Mouse (Mus musculus): ENCODE measurements around the gene Acsm2. TPM values are rescaled to one million over a fixed set of nuclear protein-coding genes. Genes with fewer than 3 reads are reported as not detected.
"Not testable (repeated sequence)": the region's sequence is repeated elsewhere in the genome, so short reads cannot be mapped to it uniquely, and the experiment has no call there.

Gene Acsm2
- total and polyA plus RNA-seq, 3 experiments: not detected

- intact Hi-C loops (cut with DNase I): no loop called here
These were observed 8.6 kb upstream of the Acsm2 start for GRCm38 (mm10) chr7:119545572-119545971.

GRCm38 (mm10) chr7:119550471-119551222 lies 3.5 kb upstream of the Acsm2 start:
- H3K79me2 ChIP-seq (replicated peaks; ENCODE audit: control insufficient read depth, insufficient read depth, low read length): no peaks in the 10 kb centered on the region
- intact Hi-C loops (cut with DNase I): no loop called here
- H3K4me1 ChIP-seq (ENCODE audit: control insufficient read depth, insufficient read depth, low read length): no peaks in the 10 kb centered on the region
- WGBS: 78% methylated on average over 3 of the region's 3 CpGs
- TF ChIP-seq CTCF (IDR thresholded peaks at IDR 0.05) (no peak), EP300 (IDR thresholded peaks at IDR 0.05; ENCODE audit: insufficient read depth, low read depth, low read length) (no peak), POLR2A (IDR thresholded peaks at IDR 0.05; ENCODE audit: insufficient read depth, low read depth, low read length) (no peak)
- no peak for DNase-seq
- H3K27me3 ChIP-seq (ENCODE audit: control insufficient read depth, insufficient read depth, low read length): no peaks in the 10 kb centered on the region
- H3K9ac ChIP-seq (ENCODE audit: low read depth, low read length): no peak overlapping the region
- no peak overlapping the region for H3K27ac ChIP-seq
- H3K4me3 ChIP-seq: no peak overlapping the region
- H3K36me3 ChIP-seq (ENCODE audit: control insufficient read depth, insufficient read depth, low read length): no peaks in the 10 kb centered on the region

More at GRCm38 (mm10) chr7:119545572-119545971, 8.6 kb upstream of the Acsm2 start:
- no peak for DNase-seq
- Histone ChIP-seq H3K36me3 (ENCODE audit: control insufficient read depth, insufficient read depth, low read length) (no peaks in the 10 kb centered on the region), H3K9ac (ENCODE audit: low read depth, low read length) (no peak overlapping the region), H3K79me2 (replicated peaks; ENCODE audit: control insufficient read depth, insufficient read depth, low read length) (no peaks in the 10 kb centered on the region), H3K27ac (no peak overlapping the region), H3K4me3 (no peak overlapping the region), H3K27me3 (ENCODE audit: control insufficient read depth, insufficient read depth, low read length) (no peaks in the 10 kb centered on the region), H3K4me1 (ENCODE audit: control insufficient read depth, insufficient read depth, low read length) (no peaks in the 10 kb centered on the region)
- no peak for TF ChIP-seq EP300 (IDR thresholded peaks at IDR 0.05; ENCODE audit: insufficient read depth, low read depth, low read length)
- TF ChIP-seq POLR2A (IDR thresholded peaks at IDR 0.05; ENCODE audit: insufficient read depth, low read depth, low read length): no peak
- no peak for TF ChIP-seq CTCF (IDR thresholded peaks at IDR 0.05)

GRCm38 (mm10) chr7:119559789-119560451 lies 5.8 kb downstream of the Acsm2 start:
- intact Hi-C loops (cut with DNase I): no loop called here
- WGBS: 75% methylated on average over 3 of the region's 3 CpGs
- H3K27ac ChIP-seq: no peak overlapping the region
- no peak for TF ChIP-seq POLR2A (IDR thresholded peaks at IDR 0.05; ENCODE audit: insufficient read depth, low read depth, low read length)
- no peak for TF ChIP-seq CTCF (IDR thresholded peaks at IDR 0.05)
- TF ChIP-seq EP300 (IDR thresholded peaks at IDR 0.05; ENCODE audit: insufficient read depth, low read depth, low read length): no peak
- no peak overlapping the region for H3K4me3 ChIP-seq
- no peak overlapping the region for H3K9ac ChIP-seq (ENCODE audit: low read depth, low read length)
- no peaks in the 10 kb centered on the region for H3K4me1 ChIP-seq (ENCODE audit: control insufficient read depth, insufficient read depth, low read length)
- DNase-seq: no peak
- H3K27me3 ChIP-seq (ENCODE audit: control insufficient read depth, insufficient read depth, low read length): no peaks in the 10 kb centered on the region
- H3K79me2 ChIP-seq (replicated peaks; ENCODE audit: control insufficient read depth, insufficient read depth, low read length): no peaks in the 10 kb centered on the region
- no peaks in the 10 kb centered on the region for H3K36me3 ChIP-seq (ENCODE audit: control insufficient read depth, insufficient read depth, low read length)

GRCm38 (mm10) chr7:119560452-119560835 lies 6.3 kb downstream of the Acsm2 start:
- 70% methylated on average over 3 of the region's 3 CpGs for WGBS
- H3K27me3 ChIP-seq (ENCODE audit: control insufficient read depth, insufficient read depth, low read length): no peaks in the 10 kb centered on the region
- TF ChIP-seq CTCF (IDR thresholded peaks at IDR 0.05): no peak
- TF ChIP-seq POLR2A (IDR thresholded peaks at IDR 0.05; ENCODE audit: insufficient read depth, low read depth, low read length): no peak
- TF ChIP-seq EP300 (IDR thresholded peaks at IDR 0.05; ENCODE audit: insufficient read depth, low read depth, low read length): no peak

GRCm38 (mm10) chr7:119561441-119561840 lies 7.3 kb downstream of the Acsm2 start:
- Histone ChIP-seq H3K79me2 (replicated peaks; ENCODE audit: control insufficient read depth, insufficient read depth, low read length) (no peaks in the 10 kb centered on the region), H3K4me3 (no peak overlapping the region), H3K27me3 (ENCODE audit: control insufficient read depth, insufficient read depth, low read length) (no peaks in the 10 kb centered on the region), H3K27ac (no peak overlapping the region), H3K9ac (ENCODE audit: low read depth, low read length) (no peak overlapping the region), H3K4me1 (ENCODE audit: control insufficient read depth, insufficient read depth, low read length) (no peaks in the 10 kb centered on the region), H3K36me3 (ENCODE audit: control insufficient read depth, insufficient read depth, low read length) (no peaks in the 10 kb centered on the region)
- no peak for TF ChIP-seq EP300 (IDR thresholded peaks at IDR 0.05; ENCODE audit: insufficient read depth, low read depth, low read length)
- no peak for TF ChIP-seq CTCF (IDR thresholded peaks at IDR 0.05)
- no peak for TF ChIP-seq POLR2A (IDR thresholded peaks at IDR 0.05; ENCODE audit: insufficient read depth, low read depth, low read length)
- no peak for DNase-seq
- WGBS: 51% methylated on average over 4 of the region's 4 CpGs
- intact Hi-C loops (cut with DNase I): no loop called here

More at GRCm38 (mm10) chr7:119560452-119560835, 6.3 kb downstream of the Acsm2 start:
- H3K36me3 ChIP-seq (ENCODE audit: control insufficient read depth, insufficient read depth, low read length): no peaks in the 10 kb centered on the region
- intact Hi-C loops (cut with DNase I): no loop called here
- H3K4me3 ChIP-seq: no peak overlapping the region
- H3K4me1 ChIP-seq (ENCODE audit: control insufficient read depth, insufficient read depth, low read length): no peaks in the 10 kb centered on the region
- no peak overlapping the region for H3K27ac ChIP-seq
- DNase-seq: no peak
- H3K79me2 ChIP-seq (replicated peaks; ENCODE audit: control insufficient read depth, insufficient read depth, low read length): no peaks in the 10 kb centered on the region
- no peak overlapping the region for H3K9ac ChIP-seq (ENCODE audit: low read depth, low read length)

- H3K79me2 ChIP-seq (replicated peaks; ENCODE audit: control insufficient read depth, insufficient read depth, low read length); H3K36me3 ChIP-seq (ENCODE audit: control insufficient read depth, insufficient read depth, low read length); DNase-seq; H3K27me3 ChIP-seq (ENCODE audit: control insufficient read depth, insufficient read depth, low read length); H3K4me3 ChIP-seq; H3K27ac ChIP-seq; H3K4me1 ChIP-seq (ENCODE audit: control insufficient read depth, insufficient read depth, low read length); H3K9ac ChIP-seq (ENCODE audit: low read depth, low read length); intact Hi-C loops (cut with DNase I): not testable (repeated sequence)
- 81% methylated on average over 2 of the region's 2 CpGs for WGBS
These were observed 8.3 kb downstream of the Acsm2 start for GRCm38 (mm10) chr7:119562476-119562875.

All from heart, adult 2 months (tissue).